ENCODE assay signal across 9 mouse cellular contexts in the genomic region with DNA sequence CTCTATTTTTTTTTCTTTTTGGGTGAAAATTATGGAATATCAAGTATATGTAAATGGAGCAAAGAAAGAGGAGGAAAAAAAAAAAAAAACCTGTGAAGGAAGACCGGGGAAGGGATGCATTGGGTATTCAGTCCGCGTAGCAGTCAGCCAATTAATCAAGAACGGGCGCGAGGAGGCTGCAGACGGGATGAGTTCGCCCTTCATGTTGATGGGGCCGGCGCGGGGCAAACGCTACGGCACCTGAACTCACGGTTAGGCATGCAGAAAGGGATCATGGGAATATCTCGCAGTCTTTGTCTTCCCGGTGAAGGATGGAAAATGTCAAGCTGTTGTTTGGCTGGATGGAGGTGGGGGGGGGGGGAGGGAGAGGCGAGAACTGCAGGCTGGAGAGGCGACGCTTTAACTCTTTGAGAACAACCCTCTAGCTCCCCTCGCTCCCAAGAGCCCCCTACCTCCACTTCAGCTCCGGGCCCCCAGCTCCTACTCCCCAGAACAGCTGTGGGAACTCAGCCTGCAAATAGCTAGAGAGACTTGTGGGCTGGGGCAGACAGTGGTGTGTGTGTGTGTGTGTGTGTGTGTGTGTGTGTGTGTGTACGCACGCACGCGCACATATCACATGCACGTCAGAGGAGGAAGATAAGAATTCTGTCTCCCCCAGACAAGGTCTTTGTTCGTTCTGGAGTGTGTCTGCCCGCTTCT.
DNase-seq lines count a peak whose midpoint lies in the region; ATAC-seq lines count a peak whose summit lies in the region.
"Had no signal": no experiment of that assay in that cellular context is flagged by ENCODE, and none has a peak within 500 bp of the region (broad histone marks: within the 10 kb centered on the region; RNA-seq: fewer than 3 reads in every experiment).

No protein-coding gene starts in this region.

- peak overlapping the region; percentile 34; the same call in 1 of the 2 replicates for H3K4me2 ChIP-seq in embryonic facial prominence, embryonic 12.5 days (replicated peaks)
- peak overlapping the region; percentile 46 for H3K4me2 ChIP-seq in hindbrain, embryonic 13.5 days
- H3K4me2 ChIP-seq in neural tube, embryonic 13.5 days = peak overlapping the region; percentile 49
- H3K4me2 ChIP-seq in liver, embryonic 12.5 days = no peak overlapping the region
- H3K4me2 ChIP-seq: limb, embryonic 15.5 days had no signal

- no peak overlapping the region for H3K4me3 ChIP-seq in embryonic facial prominence, embryonic 12.5 days
- peak overlapping the region; percentile 23 for H3K4me3 ChIP-seq in hindbrain, embryonic 13.5 days
- H3K4me3 ChIP-seq in neural tube, embryonic 13.5 days = peak overlapping the region; percentile 13; the same call in 1 of the 2 replicates
- no peak overlapping the region for H3K4me3 ChIP-seq in liver, embryonic 12.5 days
- H3K4me3 ChIP-seq: limb, embryonic 15.5 days had no signal

- H3K36me3 ChIP-seq in embryonic facial prominence, embryonic 12.5 days = no peaks in the 10 kb centered on the region
- no peaks in the 10 kb centered on the region for H3K36me3 ChIP-seq in hindbrain, embryonic 13.5 days
- no peaks in the 10 kb centered on the region for H3K36me3 ChIP-seq in neural tube, embryonic 13.5 days
- H3K36me3 ChIP-seq in liver, embryonic 12.5 days = no peaks in the 10 kb centered on the region
- H3K36me3 ChIP-seq: limb, embryonic 15.5 days had no signal

- H3K9me3 ChIP-seq in embryonic facial prominence, embryonic 12.5 days = no peaks in the 10 kb centered on the region
- H3K9me3 ChIP-seq in hindbrain, embryonic 13.5 days = no peaks in the 10 kb centered on the region
- no peaks in the 10 kb centered on the region for H3K9me3 ChIP-seq in neural tube, embryonic 13.5 days
- no peaks in the 10 kb centered on the region for H3K9me3 ChIP-seq in liver, embryonic 12.5 days (replicated peaks)
- H3K9me3 ChIP-seq: limb, embryonic 15.5 days had no signal

- H3K27me3 ChIP-seq in embryonic facial prominence, embryonic 12.5 days = no peaks in the 10 kb centered on the region
- 0 out of 2 replicates have a peak, but pooled peaks cover 8% of the 10 kb centered on the region for H3K27me3 ChIP-seq in hindbrain, embryonic 13.5 days
- no peaks in the 10 kb centered on the region for H3K27me3 ChIP-seq in neural tube, embryonic 13.5 days
- peaks cover 4% of the 10 kb centered on the region; the same call in 1 of the 2 replicates for H3K27me3 ChIP-seq in liver, embryonic 12.5 days (replicated peaks)

- no peak overlapping the region for H3K9ac ChIP-seq in embryonic facial prominence, embryonic 12.5 days
- 0 out of 2 replicates have a peak overlapping the region, but pooled peaks have one; percentile 51 for H3K9ac ChIP-seq in hindbrain, embryonic 13.5 days
- peak overlapping the region; percentile 43; the same call in 1 of the 2 replicates for H3K9ac ChIP-seq in neural tube, embryonic 13.5 days
- no peak overlapping the region for H3K9ac ChIP-seq in liver, embryonic 12.5 days
- H3K9ac ChIP-seq: limb, embryonic 15.5 days had no signal

- peaks cover 13% of the 10 kb centered on the region; the same call in 1 of the 2 replicates for H3K4me1 ChIP-seq in embryonic facial prominence, embryonic 12.5 days
- H3K4me1 ChIP-seq in hindbrain, embryonic 13.5 days (replicated peaks) = peaks cover 42% of the 10 kb centered on the region
- H3K4me1 ChIP-seq in neural tube, embryonic 13.5 days (replicated peaks) = peaks cover 25% of the 10 kb centered on the region
- H3K4me1 ChIP-seq in liver, embryonic 12.5 days = no peaks in the 10 kb centered on the region

- WGBS in embryonic facial prominence, embryonic 12.5 days = 32% methylated on average over 26 of the region's 28 CpGs
- 13% methylated on average over 27 of the region's 28 CpGs for WGBS in hindbrain, embryonic 13.5 days
- 16% methylated on average over 28 of the region's 28 CpGs for WGBS in neural tube, embryonic 13.5 days
- WGBS in liver, embryonic 12.5 days (ENCODE audit: insufficient replicate concordance) = 40% methylated on average over 24 of the region's 28 CpGs

- peak; percentile 17 to 29 for DNase-seq in layer of hippocampus, postnatal 10 days (ENCODE audit: low spot score in 2 of 2)
- no peak for DNase-seq in layer of hippocampus, adult 11-12 months (ENCODE audit: low spot score)
- DNase-seq in frontal cortex, adult 2 months (ENCODE audit: extremely low spot score in 1 of 2, low spot score in 1 of 2) = no peak

- ATAC-seq in embryonic facial prominence, embryonic 12.5 days (ENCODE audit: insufficient number of reproducible peaks, insufficient read depth, low FRiP score, low TSS enrichment) = no peak; the same call in 1 of the 2 replicates
- peak; percentile 76 for ATAC-seq in hindbrain, embryonic 13.5 days (ENCODE audit: low FRiP score)
- ATAC-seq in neural tube, embryonic 13.5 days (ENCODE audit: low read depth) = peak; percentile 82
- no peak for ATAC-seq in megakaryocyte-erythroid progenitor cell, adult 5-6 weeks (replicated peaks; ENCODE audit: low FRiP score, low TSS enrichment, poor library complexity, severe bottlenecking)
- no peak for ATAC-seq in liver, embryonic 12.5 days

- H3K27ac ChIP-seq in embryonic facial prominence, embryonic 12.5 days = no peak overlapping the region
- H3K27ac ChIP-seq in hindbrain, embryonic 13.5 days = peak overlapping the region; percentile 93
- H3K27ac ChIP-seq in neural tube, embryonic 13.5 days (replicated peaks) = peak overlapping the region; percentile 86
- H3K27ac ChIP-seq in liver, embryonic 12.5 days = no peak overlapping the region
- H3K27ac ChIP-seq: limb, embryonic 15.5 days had no signal

Comparison
In these comparisons a context has a peak if more than half of its experiments do, and no peak if none do; other contexts are left out.
1. DNase-seq: peak in layer of hippocampus, postnatal 10 days (2 of 2); none in layer of hippocampus, adult 11-12 months (single experiment) and frontal cortex, adult 2 months (0 of 2).
2. ATAC-seq: peak in hindbrain, embryonic 13.5 days (single experiment) and neural tube, embryonic 13.5 days (single experiment); none in embryonic facial prominence, embryonic 12.5 days (single experiment), megakaryocyte-erythroid progenitor cell, adult 5-6 weeks (single experiment) and liver, embryonic 12.5 days (single experiment).
3. H3K27ac ChIP-seq: peak in hindbrain, embryonic 13.5 days (single experiment) and neural tube, embryonic 13.5 days (single experiment); none in embryonic facial prominence, embryonic 12.5 days (single experiment) and liver, embryonic 12.5 days (single experiment).
4. H3K4me3 ChIP-seq: peak in hindbrain, embryonic 13.5 days (single experiment) and neural tube, embryonic 13.5 days (single experiment); none in embryonic facial prominence, embryonic 12.5 days (single experiment) and liver, embryonic 12.5 days (single experiment).
5. H3K9ac ChIP-seq: peak in hindbrain, embryonic 13.5 days (single experiment) and neural tube, embryonic 13.5 days (single experiment); none in embryonic facial prominence, embryonic 12.5 days (single experiment) and liver, embryonic 12.5 days (single experiment).